Mouse (Mus musculus) thymus, adult 2 months (tissue): ENCODE measurements around the gene Fam114a1.

Experiments used
- CTCF ChIP-seq: fragments of 200-500 bp; IDR thresholded peaks from 2 replicates; pipeline ENCODE4 v1.5.1; 2012; ENCODE audit warnings: mild to moderate bottlenecking, control low read depth, low read length, moderate library complexity, borderline replicate concordance; ENCODE audit not compliant: control insufficient read depth, poor library complexity, insufficient read depth; ENCODE audit errors: extremely low read depth
- POLR2A ChIP-seq: fragments of 200-500 bp; IDR thresholded peaks from 2 replicates; pipeline ENCODE4 v1.6.1; 2012; ENCODE audit warnings: mild to moderate bottlenecking, low read length, control low read depth, moderate library complexity; ENCODE audit not compliant: control insufficient read depth, poor library complexity, insufficient read depth; ENCODE audit errors: extremely low read depth

GRCm38 (mm10) chr5:65002940-65003824, 33.3 kb downstream of the Fam114a1 start:
- TF ChIP-seq CTCF (no peak), POLR2A (no peak)
